Mouse (Mus musculus) liver, embryonic 15.5 days (tissue): ENCODE results near the gene Nfkbib. TPM values are rescaled to one million over a fixed set of nuclear protein-coding genes. Genes with fewer than 3 reads are reported as not detected.

Experiments
- ATAC-seq: fragments of 200-750 bp; cut with Nextera tagmentation; 2 replicates; pipeline ENCODE4 v1.8.0; 2017; ENCODE audit warnings: moderate number of reproducible peaks, mild to moderate bottlenecking, moderate library complexity; ENCODE audit not compliant: insufficient read depth
- H3K27ac ChIP-seq: fragments of 300-500 bp; sonication (generic); replicated peaks from 2 replicates; pipeline ENCODE4 v1.5.1; 2015; ENCODE audit warnings: mild to moderate bottlenecking, inconsistent platforms
- H3K27me3 ChIP-seq: fragments of 300-500 bp; sonication (generic); 2 replicates; pipeline ENCODE4 v1.6.1; 2015; ENCODE audit warnings: mild to moderate bottlenecking, inconsistent platforms
- H3K36me3 ChIP-seq: fragments of 300-500 bp; sonication (generic); replicated peaks from 2 replicates; pipeline ENCODE4 v1.6.1; 2015; ENCODE audit warnings: moderate library complexity, mild to moderate bottlenecking, inconsistent platforms
- H3K4me1 ChIP-seq: fragments of 300-500 bp; sonication (generic); replicated peaks from 2 replicates; pipeline ENCODE4 v1.6.1; 2015; ENCODE audit warnings: inconsistent platforms
- H3K4me2 ChIP-seq: fragments of 300-500 bp; sonication (generic); 2 replicates; pipeline ENCODE4 v1.6.1; 2015; ENCODE audit warnings: moderate library complexity, mild to moderate bottlenecking, inconsistent platforms
- H3K4me3 ChIP-seq: fragments of 300-500 bp; sonication (generic); replicated peaks from 2 replicates; pipeline ENCODE4 v1.5.1; 2015; ENCODE audit warnings: mild to moderate bottlenecking, inconsistent platforms
- H3K9ac ChIP-seq: fragments of 300-500 bp; sonication (generic); 2 replicates; pipeline ENCODE4 v1.6.1; 2015; ENCODE audit warnings: moderate library complexity, mild to moderate bottlenecking, inconsistent platforms
- H3K9me3 ChIP-seq: fragments of 300-500 bp; sonication (generic); replicated peaks from 2 replicates; pipeline ENCODE4 v1.6.1; 2016; ENCODE audit warnings: inconsistent platforms
- WGBS: fragments of 180-500 bp; shearing (Covaris S2); methylation state at CpG from one replicate; pipeline ENCODE4 v1.1.7; 2015; ENCODE audit warnings: mixed read lengths; ENCODE audit not compliant: insufficient replicate concordance; 5-methylcytosine and 5-hydroxymethylcytosine counted together
- polyA plus RNA-seq: library from polyadenylated mRNA; unstranded; fragments of >200 nt; fragmentation: Nextera tagmentation; extraction: Ambion mirVana; gene quantifications from 2 replicates; pipeline ENCODE4 v1.2.1, GENCODE M21; 2015

Nfkbib gene
- polyA plus RNA-seq, 1 experiment from 2014 or later, result 29.4 TPM

GRCm38 (mm10) chr7:28796562-28796975 is 29.3 kb upstream of the Nfkbib start:
- Histone ChIP-seq H3K4me2 (peak overlapping the region; percentile 89), H3K27ac (peak overlapping the region; percentile 72), H3K36me3 (peaks cover 9% of the 10 kb centered on the region; the same call in 1 of the 2 replicates), H3K9ac (peak overlapping the region; percentile 63), H3K4me1 (peaks cover 31% of the 10 kb centered on the region), H3K4me3 (peak overlapping the region; percentile 58), H3K27me3 (no peaks in the 10 kb centered on the region), H3K9me3 (no peaks in the 10 kb centered on the region)
- 8% methylated on average over 32 of the region's 32 CpGs for WGBS
- ATAC-seq, result peak; percentile 72

- H3K36me3 ChIP-seq, result peaks cover 9% of the 10 kb centered on the region; the same call in 1 of the 2 replicates
- peak overlapping the region; percentile 63; the same call in 1 of the 2 replicates for H3K9ac ChIP-seq
- no peaks in the 10 kb centered on the region for H3K9me3 ChIP-seq
- no peaks in the 10 kb centered on the region for H3K27me3 ChIP-seq
- ATAC-seq, result no peak
- 7% methylated on average over 15 of the region's 15 CpGs for WGBS
- H3K4me1 ChIP-seq, result peaks cover 31% of the 10 kb centered on the region
- H3K4me3 ChIP-seq, result peak overlapping the region; percentile 58
- H3K27ac ChIP-seq, result peak overlapping the region; percentile 72
- H3K4me2 ChIP-seq, result peak overlapping the region; percentile 89
Observed at GRCm38 (mm10) chr7:28795832-28796231, 28.5 kb upstream of the Nfkbib start.

GRCm38 (mm10) chr7:28794496-28794895 is 27.2 kb upstream of the Nfkbib start:
- Histone ChIP-seq H3K4me3 (no peak overlapping the region), H3K9me3 (no peaks in the 10 kb centered on the region), H3K9ac (no peak overlapping the region), H3K27me3 (no peaks in the 10 kb centered on the region), H3K27ac (no peak overlapping the region), H3K4me1 (peaks cover 31% of the 10 kb centered on the region), H3K36me3 (peaks cover 9% of the 10 kb centered on the region; the same call in 1 of the 2 replicates), H3K4me2 (no peak overlapping the region)
- 57% methylated on average over 3 of the region's 3 CpGs for WGBS
- no peak for ATAC-seq

GRCm38 (mm10) chr7:28793834-28794233 is 26.5 kb upstream of the Nfkbib start:
- H3K4me1 ChIP-seq, result peaks cover 35% of the 10 kb centered on the region
- no peaks in the 10 kb centered on the region for H3K27me3 ChIP-seq
- H3K36me3 ChIP-seq, result peaks cover 5% of the 10 kb centered on the region; the same call in 1 of the 2 replicates
- no peaks in the 10 kb centered on the region for H3K9me3 ChIP-seq
- no peak overlapping the region for H3K4me3 ChIP-seq
- H3K27ac ChIP-seq, result no peak overlapping the region
- no peak overlapping the region for H3K4me2 ChIP-seq
- no peak for ATAC-seq
- H3K9ac ChIP-seq, result no peak overlapping the region
- 16% methylated on average over 2 of the region's 2 CpGs for WGBS

GRCm38 (mm10) chr7:28792391-28793185 is 25.3 kb upstream of the Nfkbib start:
- no peak for ATAC-seq
- no peak overlapping the region for H3K27ac ChIP-seq
- no peaks in the 10 kb centered on the region for H3K27me3 ChIP-seq
- no peak overlapping the region for H3K9ac ChIP-seq
- H3K36me3 ChIP-seq, result no peaks in the 10 kb centered on the region
- no peaks in the 10 kb centered on the region for H3K9me3 ChIP-seq
- H3K4me2 ChIP-seq, result no peak overlapping the region
- H3K4me1 ChIP-seq, result peaks cover 35% of the 10 kb centered on the region
- WGBS, result 54% methylated on average over 14 of the region's 14 CpGs
- H3K4me3 ChIP-seq, result no peak overlapping the region

- H3K9ac ChIP-seq, result no peak overlapping the region
- no peaks in the 10 kb centered on the region for H3K9me3 ChIP-seq
- no peaks in the 10 kb centered on the region for H3K36me3 ChIP-seq
- no peak overlapping the region for H3K4me3 ChIP-seq
- no peak for ATAC-seq
- peaks cover 28% of the 10 kb centered on the region for H3K4me1 ChIP-seq
- no peak overlapping the region for H3K4me2 ChIP-seq
- H3K27ac ChIP-seq, result no peak overlapping the region
- H3K27me3 ChIP-seq, result no peaks in the 10 kb centered on the region
Observed at GRCm38 (mm10) chr7:28791706-28792105, 24.4 kb upstream of the Nfkbib start.

GRCm38 (mm10) chr7:28790066-28790806 is 22.9 kb upstream of the Nfkbib start:
- 45% methylated on average over 8 of the region's 8 CpGs for WGBS
- ATAC-seq, result no peak
- Histone ChIP-seq H3K27ac (no peak overlapping the region), H3K36me3 (no peaks in the 10 kb centered on the region), H3K4me3 (no peak overlapping the region), H3K4me1 (peaks cover 13% of the 10 kb centered on the region), H3K4me2 (no peak overlapping the region), H3K9me3 (no peaks in the 10 kb centered on the region), H3K9ac (no peak overlapping the region), H3K27me3 (no peaks in the 10 kb centered on the region)

- 69% methylated on average over 3 of the region's 3 CpGs for WGBS
- peaks cover 13% of the 10 kb centered on the region for H3K4me1 ChIP-seq
- ATAC-seq, result no peak
- H3K9me3 ChIP-seq, result no peaks in the 10 kb centered on the region
- peak overlapping the region; percentile 15; the same call in 1 of the 2 replicates for H3K9ac ChIP-seq
- H3K36me3 ChIP-seq, result no peaks in the 10 kb centered on the region
- peak overlapping the region; percentile 36 for H3K4me3 ChIP-seq
- no peaks in the 10 kb centered on the region for H3K27me3 ChIP-seq
- peak overlapping the region; percentile 7; the same call in 1 of the 2 replicates for H3K4me2 ChIP-seq
- H3K27ac ChIP-seq, result no peak overlapping the region
Observed at GRCm38 (mm10) chr7:28789235-28789634, 21.9 kb upstream of the Nfkbib start.

GRCm38 (mm10) chr7:28788307-28789195 is 21.2 kb upstream of the Nfkbib start, which contains the start of gene Rinl:
Gene Rinl (plus strand): TSS chr7:28788969.
- WGBS, result 34% methylated on average over 5 of the region's 5 CpGs
- no peaks in the 10 kb centered on the region for H3K9me3 ChIP-seq
- peak within 1 kb of the TSS; percentile 7; the same call in 1 of the 2 replicates for H3K4me2 ChIP-seq
- no peak for ATAC-seq
- peaks cover 13% of the 10 kb centered on the region for H3K4me1 ChIP-seq
- H3K27me3 ChIP-seq, result no peaks in the 10 kb centered on the region
- H3K9ac ChIP-seq, result peak within 1 kb of the TSS; percentile 15; the same call in 1 of the 2 replicates
- no peak within 1 kb of the TSS for H3K27ac ChIP-seq
- H3K4me3 ChIP-seq, result peak within 1 kb of the TSS; percentile 36
- no peaks in the 10 kb centered on the region for H3K36me3 ChIP-seq

- no peaks in the 10 kb centered on the region for H3K9me3 ChIP-seq
- H3K4me2 ChIP-seq, result no peak overlapping the region
- no peak overlapping the region for H3K4me3 ChIP-seq
- WGBS, result 75% methylated on average over 9 of the region's 9 CpGs
- 0 out of 2 replicates have a peak, but pooled peaks cover under 1% of the 10 kb centered on the region for H3K36me3 ChIP-seq
- H3K9ac ChIP-seq, result no peak overlapping the region
- no peak for ATAC-seq
- H3K27me3 ChIP-seq, result no peaks in the 10 kb centered on the region
- H3K4me1 ChIP-seq, result peaks cover 13% of the 10 kb centered on the region
- H3K27ac ChIP-seq, result no peak overlapping the region
Observed at GRCm38 (mm10) chr7:28787884-28788283, 20.6 kb upstream of the Nfkbib start.
